Mouse (Mus musculus) intestine, embryonic 14.5 days (tissue): ENCODE data around the gene Fbxl19. TPM values are rescaled to one million over a fixed set of nuclear protein-coding genes. Genes with fewer than 3 reads are reported as not detected.
"Not testable (repeated sequence)": the region's sequence is repeated elsewhere in the genome, so short reads cannot be mapped to it uniquely, and the experiment has no call there.

Source experiments
- ATAC-seq: fragments of 200-750 bp; cut with Nextera tagmentation; replicated peaks from 2 replicates; pipeline ENCODE4 v1.8.0; 2017; ENCODE audit warnings: low read depth, moderate number of reproducible peaks, moderate TSS enrichment, moderate library complexity; ENCODE audit not compliant: low FRiP score, low TSS enrichment
- DNase-seq: peaks from one replicate; pipeline ENCODE4 v3.0.0-alpha.2; 2018; ENCODE audit warnings: low spot score
- H3K27ac ChIP-seq: fragments of 300-500 bp; sonication (generic); 2 replicates; pipeline ENCODE4 v1.5.1; 2014; ENCODE audit warnings: low read depth, mild to moderate bottlenecking, control low read depth
- H3K27me3 ChIP-seq: fragments of 300-500 bp; sonication (generic); replicated peaks from 2 replicates; pipeline ENCODE4 v1.6.1; 2014; ENCODE audit warnings: low read length, control low read depth; ENCODE audit not compliant: control insufficient read depth, insufficient read depth
- H3K36me3 ChIP-seq: fragments of 300-500 bp; sonication (generic); 2 replicates; pipeline ENCODE4 v1.6.1; 2014; ENCODE audit warnings: low read length, control low read depth; ENCODE audit not compliant: control insufficient read depth, insufficient read depth
- H3K4me1 ChIP-seq: fragments of 300-500 bp; sonication (generic); replicated peaks from 2 replicates; pipeline ENCODE4 v1.6.1; 2014; ENCODE audit warnings: low read length, control low read depth, mixed read lengths; ENCODE audit not compliant: control insufficient read depth, insufficient read depth
- H3K4me2 ChIP-seq: fragments of 300-500 bp; sonication (generic); 2 replicates; pipeline ENCODE4 v1.6.1; 2014; ENCODE audit warnings: low read length
- H3K4me3 ChIP-seq: fragments of 300-500 bp; sonication (generic); 2 replicates; pipeline ENCODE4 v1.5.1; 2014; ENCODE audit warnings: low read depth, low read length, control low read depth, mixed read lengths
- H3K9ac ChIP-seq: fragments of 300-500 bp; sonication (generic); 2 replicates; pipeline ENCODE4 v1.6.1; 2014; ENCODE audit warnings: mild to moderate bottlenecking, low read length
- H3K9me3 ChIP-seq: fragments of 300-500 bp; sonication (generic); 2 replicates; pipeline ENCODE4 v1.6.1; 2016; ENCODE audit warnings: low read length, control low read depth; ENCODE audit not compliant: control insufficient read depth
- WGBS: fragments of 180-500 bp; shearing (Covaris S2); extraction: QIAGEN DNeasy Blood & Tissue Kit; methylation state at CpG from one replicate; pipeline ENCODE4 v1.1.7; 2014; 5-methylcytosine and 5-hydroxymethylcytosine counted together
- polyA plus RNA-seq: library from polyadenylated mRNA; unstranded; fragments of >200 nt; fragmentation: Nextera tagmentation; extraction: Ambion mirVana; gene quantifications from 2 replicates; pipeline ENCODE4 v1.2.1, GENCODE M21; 2014

Gene Fbxl19
- polyA plus RNA-seq, 1 experiment from 2014 or later = 4.2 TPM

DNA sequence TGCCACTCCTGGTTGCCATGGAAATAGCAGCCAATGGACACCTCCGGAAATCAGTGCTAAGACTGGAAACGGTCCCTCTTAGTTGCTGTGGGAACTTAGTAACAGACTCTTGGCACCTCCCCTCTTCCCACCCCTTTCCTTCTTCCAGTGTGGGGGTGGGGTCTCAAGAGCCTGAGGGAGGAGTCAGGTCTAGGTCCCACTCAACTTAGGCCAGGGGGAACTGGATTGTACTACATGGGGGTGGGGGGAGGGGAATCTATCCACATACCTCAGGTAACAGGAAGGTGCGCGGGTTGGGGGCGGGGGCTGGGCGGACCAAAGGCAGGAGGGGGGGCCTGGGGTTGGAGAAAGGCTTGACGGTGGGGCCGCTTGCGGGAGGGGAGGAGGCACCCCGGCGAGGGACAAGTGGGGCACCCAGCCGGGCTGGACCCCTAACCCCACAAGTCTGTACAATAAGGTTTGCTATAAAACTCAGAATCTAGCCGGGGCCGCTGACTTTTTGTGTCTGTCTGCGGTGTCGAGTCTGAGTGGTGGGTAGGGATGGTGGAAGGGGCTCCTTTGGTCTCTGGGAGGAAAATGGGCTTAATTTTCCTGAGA lies 24.8 kb downstream of the Fbxl19 start:
- ATAC-seq = peak; percentile 86
- Histone ChIP-seq H3K4me3 (peak overlapping the region; percentile 70), H3K9ac (peak overlapping the region; percentile 96), H3K4me2 (peak overlapping the region; percentile 84), H3K36me3 (peaks cover 42% of the 10 kb centered on the region), H3K27me3 (no peaks in the 10 kb centered on the region), H3K4me1 (peaks cover 10% of the 10 kb centered on the region), H3K9me3 (no peaks in the 10 kb centered on the region), H3K27ac (peak overlapping the region; percentile 90)
- peak; percentile 96 for DNase-seq
- 2% methylated on average over 16 of the region's 16 CpGs for WGBS

DNA sequence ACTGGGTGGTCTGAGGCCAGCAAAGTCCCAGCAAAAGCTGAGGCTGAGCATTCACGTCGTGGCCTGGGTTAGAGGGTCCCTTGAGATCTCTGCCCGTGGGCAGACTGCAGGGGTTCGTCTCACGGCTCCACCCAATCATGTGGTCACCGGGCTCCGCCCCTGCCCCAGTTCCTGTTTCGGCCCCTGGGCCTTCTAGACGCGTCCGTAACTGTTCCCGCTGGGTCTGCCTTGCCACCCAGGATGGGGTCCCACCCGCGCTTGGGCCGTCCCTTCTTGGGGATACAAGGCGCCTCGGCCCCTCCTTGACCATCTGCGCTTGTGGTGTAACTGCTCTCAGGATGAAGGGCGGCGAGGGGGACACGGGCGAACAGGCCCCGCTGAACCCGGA lies 25.3 kb downstream of the Fbxl19 start, which contains the start of gene Orai3:
TSS of gene Orai3 (plus strand) at position 165 of the 388 bp plus-strand sequence.
- Histone ChIP-seq H3K4me2 (peak within 1 kb of the TSS; percentile 84), H3K36me3 (peaks cover 38% of the 10 kb centered on the region), H3K9me3 (no peaks in the 10 kb centered on the region), H3K9ac (peak within 1 kb of the TSS; percentile 96), H3K27ac (peak within 1 kb of the TSS; percentile 90), H3K4me1 (peaks cover 10% of the 10 kb centered on the region), H3K27me3 (no peaks in the 10 kb centered on the region), H3K4me3 (peak within 1 kb of the TSS; percentile 70)
- ATAC-seq (peak; percentile 83), DNase-seq (peak; percentile 91)
- 0% methylated on average over 24 of the region's 24 CpGs for WGBS

DNA sequence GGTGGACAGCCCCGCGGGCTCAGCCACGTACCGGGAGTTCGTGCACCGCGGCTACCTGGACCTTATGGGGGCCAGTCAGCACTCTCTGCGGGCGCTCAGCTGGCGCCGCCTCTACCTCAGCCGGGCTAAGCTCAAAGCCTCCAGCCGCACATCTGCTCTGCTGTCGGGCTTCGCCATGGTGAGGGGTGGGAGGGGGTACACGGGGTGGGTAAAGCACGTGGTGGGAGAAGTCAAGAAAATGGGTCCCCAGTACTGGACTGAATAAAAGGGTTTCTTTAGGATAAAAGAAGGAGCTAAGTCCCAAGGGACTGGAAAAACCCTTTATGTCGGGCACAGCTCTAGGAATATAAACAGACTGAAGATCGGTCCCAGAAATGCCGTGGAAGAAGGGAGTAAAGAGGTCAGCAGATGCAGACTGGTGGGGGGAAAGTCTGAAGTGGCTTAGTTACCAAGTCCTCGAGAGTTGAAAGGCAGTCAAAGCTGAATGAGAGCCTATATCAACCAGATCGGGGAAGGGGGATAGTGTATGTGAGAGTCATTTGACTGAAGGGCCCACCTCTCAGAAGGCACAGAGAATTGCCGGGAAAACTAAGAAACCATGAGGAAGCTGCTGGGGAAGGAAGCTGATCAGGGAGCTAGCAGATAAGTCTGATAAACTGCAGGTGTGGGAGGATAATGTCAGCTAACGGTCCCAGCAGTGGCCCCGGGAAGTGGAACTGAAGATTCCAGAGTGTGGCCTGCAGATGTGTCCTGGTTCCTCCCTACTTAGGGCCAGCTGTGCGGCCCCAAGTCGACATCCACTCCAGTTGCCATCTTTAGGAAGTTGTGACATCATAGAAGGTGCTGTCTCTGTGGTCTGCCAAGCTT lies 25.9 kb downstream of the Fbxl19 start:
- no peaks in the 10 kb centered on the region for H3K27me3 ChIP-seq
- WGBS = 1% methylated on average over 27 of the region's 27 CpGs
- H3K4me2 ChIP-seq = peak overlapping the region; percentile 84
- peaks cover 10% of the 10 kb centered on the region for H3K4me1 ChIP-seq
- DNase-seq (peak; percentile 62), ATAC-seq (peak; percentile 25)
- H3K4me3 ChIP-seq = peak overlapping the region; percentile 70
- H3K27ac ChIP-seq = peak overlapping the region; percentile 90
- H3K36me3 ChIP-seq = peaks cover 31% of the 10 kb centered on the region
- no peaks in the 10 kb centered on the region for H3K9me3 ChIP-seq
- H3K9ac ChIP-seq = peak overlapping the region; percentile 96

DNA sequence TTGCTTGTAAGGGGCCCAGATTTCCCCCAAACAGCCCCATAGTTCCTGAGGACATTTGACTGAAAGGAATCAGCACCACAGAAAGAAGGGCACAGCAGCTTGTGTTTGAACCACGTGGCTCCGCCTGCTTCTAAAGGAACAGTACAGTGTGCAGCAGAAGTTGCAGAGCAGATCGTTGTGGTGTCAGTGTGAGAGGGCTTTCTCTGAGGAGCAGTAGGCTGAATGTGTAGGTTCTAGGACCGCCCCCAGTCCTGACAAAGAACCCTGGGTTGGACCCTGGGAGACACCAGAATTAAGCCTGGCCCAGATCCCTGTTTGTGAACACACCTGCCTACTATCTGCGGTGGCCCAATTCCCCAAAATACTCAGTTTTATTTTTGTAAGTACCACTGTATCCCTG lies 26.9 kb downstream of the Fbxl19 start:
- 64% methylated on average over 5 of the region's 5 CpGs for WGBS
- Histone ChIP-seq H3K9me3 (no peaks in the 10 kb centered on the region), H3K4me1 (peaks cover 10% of the 10 kb centered on the region), H3K36me3 (peaks cover 21% of the 10 kb centered on the region), H3K27ac (no peak overlapping the region), H3K4me3 (no peak overlapping the region), H3K9ac (no peak overlapping the region), H3K27me3 (no peaks in the 10 kb centered on the region), H3K4me2 (peak overlapping the region; percentile 84)
- ATAC-seq = no peak
- DNase-seq = no peak

DNA sequence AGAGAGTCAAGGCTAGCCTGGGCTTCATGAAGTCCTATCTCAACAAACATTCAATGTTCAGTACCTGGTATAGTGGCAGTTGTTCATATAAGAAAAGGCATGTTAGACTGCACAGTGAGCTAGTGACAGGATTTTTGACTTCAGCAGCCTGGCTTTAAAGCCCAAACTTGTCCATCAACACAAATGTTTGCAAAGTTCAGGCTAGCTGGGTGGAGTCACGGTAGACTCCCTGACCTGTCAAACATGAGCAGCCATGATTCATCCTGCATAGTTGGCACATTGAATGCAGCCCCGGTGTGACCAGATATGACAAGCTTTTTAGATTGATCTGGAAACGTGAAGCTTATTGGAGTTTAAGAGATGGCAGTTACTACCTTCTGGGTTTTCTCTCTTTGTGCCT lies 27.7 kb downstream of the Fbxl19 start:
- H3K36me3 ChIP-seq = peaks cover 13% of the 10 kb centered on the region
- H3K4me2 ChIP-seq = no peak overlapping the region
- no peak overlapping the region for H3K9ac ChIP-seq
- peaks cover 10% of the 10 kb centered on the region for H3K4me1 ChIP-seq
- no peak for DNase-seq
- 77% methylated on average over 3 of the region's 3 CpGs for WGBS
- no peak overlapping the region for H3K27ac ChIP-seq
- no peaks in the 10 kb centered on the region for H3K9me3 ChIP-seq
- H3K4me3 ChIP-seq = no peak overlapping the region
- H3K27me3 ChIP-seq = no peaks in the 10 kb centered on the region
- ATAC-seq = no peak

DNA sequence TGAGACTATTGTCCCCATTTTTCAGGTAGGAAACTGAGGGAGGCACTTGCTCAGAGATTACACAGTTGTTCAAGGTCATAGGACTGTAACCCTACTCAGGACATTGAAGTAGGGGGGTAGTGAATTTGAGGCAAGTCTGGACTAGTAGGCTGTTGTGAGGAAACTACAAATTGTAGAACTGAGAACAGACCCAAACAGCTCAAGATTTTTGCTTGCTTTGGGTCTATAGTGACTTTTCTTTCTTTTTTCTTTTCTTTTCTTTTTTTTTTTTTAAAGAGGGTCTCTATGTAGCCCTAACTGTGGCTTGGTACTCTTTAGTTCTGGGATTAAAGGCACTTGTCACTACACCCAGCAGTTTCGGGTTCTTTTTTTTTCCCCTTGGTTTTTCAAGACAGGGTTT lies 28.2 kb downstream of the Fbxl19 start:
- Histone ChIP-seq H3K4me2 (no peak overlapping the region), H3K36me3 (peaks cover 8% of the 10 kb centered on the region), H3K9ac (no peak overlapping the region), H3K4me1 (peaks cover 10% of the 10 kb centered on the region), H3K27ac (no peak overlapping the region), H3K27me3 (no peaks in the 10 kb centered on the region), H3K9me3 (no peaks in the 10 kb centered on the region), H3K4me3 (no peak overlapping the region)
- DNase-seq (no peak), ATAC-seq (no peak)
- WGBS = 93% methylated on average over 1 of the region's 1 CpGs

DNA sequence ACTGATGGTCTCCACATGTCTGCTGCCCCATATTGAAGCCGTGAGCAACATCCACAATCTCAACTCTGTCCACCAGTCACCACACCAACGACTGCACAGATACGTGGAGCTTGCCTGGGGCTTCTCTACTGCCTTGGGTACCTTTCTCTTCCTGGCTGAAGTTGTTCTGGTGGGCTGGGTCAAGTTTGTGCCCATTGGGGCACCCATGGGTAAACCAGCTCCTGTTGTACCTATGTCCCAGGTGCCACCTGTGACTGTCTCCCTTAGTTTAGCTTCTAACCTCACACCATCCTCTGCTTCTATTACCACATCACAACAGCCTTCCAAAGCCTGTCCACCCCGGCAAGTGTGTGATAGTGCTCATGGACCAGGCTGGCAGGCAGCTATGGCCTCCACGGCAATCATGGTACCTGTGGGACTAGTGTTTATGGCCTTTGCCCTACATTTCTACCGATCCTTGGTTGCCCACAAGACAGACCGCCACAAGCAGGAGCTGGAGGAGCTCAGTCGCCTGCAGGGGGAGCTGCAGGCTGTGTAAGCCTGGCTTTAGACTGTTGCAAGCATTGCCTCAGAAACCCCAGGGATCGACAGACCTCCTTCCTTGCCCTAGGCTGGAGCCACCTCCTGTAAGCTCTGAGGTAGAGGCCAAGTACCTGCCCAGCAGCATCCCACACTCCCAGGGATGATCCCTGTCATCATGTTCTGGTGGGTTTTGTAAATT lies 29.5 kb downstream of the Fbxl19 start:
- Histone ChIP-seq H3K4me2 (no peak overlapping the region), H3K4me3 (no peak overlapping the region), H3K27ac (no peak overlapping the region), H3K4me1 (peaks cover 20% of the 10 kb centered on the region), H3K9me3 (no peaks in the 10 kb centered on the region), H3K27me3 (no peaks in the 10 kb centered on the region), H3K36me3 (peaks cover 6% of the 10 kb centered on the region; the same call in 1 of the 2 replicates), H3K9ac (no peak overlapping the region)
- WGBS = 44% methylated on average over 9 of the region's 9 CpGs
- ATAC-seq (no peak), DNase-seq (peak; percentile 65)

DNA sequence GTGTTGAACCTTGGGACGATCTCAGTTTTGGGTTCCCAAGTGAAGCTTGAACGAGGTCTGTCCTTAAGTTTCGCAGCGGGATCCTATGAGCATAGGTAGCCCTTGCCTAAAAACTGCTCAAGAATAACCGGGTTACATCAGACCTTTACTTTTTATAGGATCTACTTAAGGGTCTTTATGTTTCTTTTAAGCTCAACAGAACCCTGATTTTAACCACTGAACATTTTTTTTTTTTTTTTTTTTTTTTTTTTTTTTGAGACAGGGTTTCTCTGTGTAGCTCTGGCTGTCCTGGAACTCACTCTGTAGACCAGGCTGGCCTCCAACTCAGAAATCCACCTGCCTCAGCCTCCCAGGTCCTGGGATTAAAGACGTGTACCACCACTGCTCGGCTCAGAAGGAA lies 31.5 kb downstream of the Fbxl19 start:
- H3K4me1 ChIP-seq = peaks cover 16% of the 10 kb centered on the region
- H3K27ac ChIP-seq = peak overlapping the region; percentile 97
- peak overlapping the region; percentile 87 for H3K4me3 ChIP-seq
- peak overlapping the region; percentile 87 for H3K9ac ChIP-seq
- not testable (repeated sequence) for H3K27me3 ChIP-seq, ATAC-seq, DNase-seq, H3K9me3 ChIP-seq
- 70% methylated on average over 7 of the region's 7 CpGs for WGBS
- H3K36me3 ChIP-seq = peaks cover 26% of the 10 kb centered on the region
- H3K4me2 ChIP-seq = peak overlapping the region; percentile 65
